Mouse (Mus musculus) spleen, adult 2 months (tissue): ENCODE data around the gene Rab5b.

Experiments used
- CTCF ChIP-seq: fragments of 200-500 bp; IDR thresholded peaks from 2 replicates; pipeline ENCODE4 v1.5.1; 2011; ENCODE audit warnings: mild to moderate bottlenecking, inconsistent platforms; ENCODE audit not compliant: insufficient read depth, insufficient read length, insufficient replicate concordance; ENCODE audit errors: extremely low read depth
- POLR2A ChIP-seq: fragments of 200-500 bp; IDR thresholded peaks from 2 replicates; pipeline ENCODE4 v1.6.1; 2011; ENCODE audit warnings: low read depth, low read length, inconsistent platforms

DNA sequence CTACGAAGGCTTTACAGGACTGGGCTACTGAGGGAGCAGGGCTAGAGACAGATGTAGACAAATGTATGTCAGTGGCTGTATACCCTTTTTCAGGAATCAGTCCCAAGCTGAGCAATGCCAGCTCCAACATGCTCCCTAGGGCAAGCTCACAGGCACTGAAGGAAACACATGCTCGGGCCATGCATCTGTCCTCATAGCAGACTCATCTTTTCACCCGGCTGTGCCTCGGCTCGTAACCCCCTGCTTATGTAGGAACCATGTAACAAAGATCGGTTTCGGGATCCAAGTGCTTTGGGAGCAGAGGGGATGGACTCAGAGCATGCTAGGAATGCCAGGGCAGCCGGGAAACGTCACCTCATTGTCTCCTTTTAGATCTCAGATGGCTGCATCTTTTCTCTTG, 36.6 kb downstream of the Rab5b start:
- no peak for TF ChIP-seq POLR2A
- TF ChIP-seq CTCF: no peak
